Mouse (Mus musculus) heart, postnatal 0 days (tissue): Measurements from ENCODE around the gene Gpam. TPM values are rescaled to one million over a fixed set of nuclear protein-coding genes. Genes with fewer than 3 reads are reported as not detected.
"Not testable (repeated sequence)": the region's sequence is repeated elsewhere in the genome, so short reads cannot be mapped to it uniquely, and the experiment has no call there.

Source experiments
- ATAC-seq: fragments of 200-750 bp; cut with Nextera tagmentation; 2 replicates; pipeline ENCODE4 v1.8.0; 2017; ENCODE audit warnings: low read depth, moderate number of reproducible peaks, moderate library complexity; ENCODE audit not compliant: insufficient read depth
- DNase-seq: peaks from one replicate; pipeline ENCODE4 v3.0.0-alpha.2; 2016; ENCODE audit warnings: low spot score
- H3K27ac ChIP-seq: fragments of 300-500 bp; sonication (generic); 2 replicates; pipeline ENCODE4 v1.5.1; 2014; ENCODE audit warnings: low read depth, mild to moderate bottlenecking
- H3K27me3 ChIP-seq: fragments of 300-500 bp; sonication (generic); 2 replicates; pipeline ENCODE4 v1.6.1; 2014; ENCODE audit warnings: low read length, mixed read lengths; ENCODE audit not compliant: control insufficient read depth, insufficient read depth
- H3K36me3 ChIP-seq: fragments of 300-500 bp; sonication (generic); replicated peaks from 2 replicates; pipeline ENCODE4 v1.6.1; 2014; ENCODE audit warnings: low read length, mixed read lengths; ENCODE audit not compliant: control insufficient read depth, insufficient read depth
- H3K4me1 ChIP-seq: fragments of 300-500 bp; sonication (generic); 2 replicates; pipeline ENCODE4 v1.6.1; 2014; ENCODE audit warnings: antibody characterized with exemption; ENCODE audit not compliant: control insufficient read depth, insufficient read depth
- H3K4me2 ChIP-seq: fragments of 300-500 bp; sonication (generic); 2 replicates; pipeline ENCODE4 v1.6.1; 2014; ENCODE audit warnings: low read depth, mild to moderate bottlenecking, low read length, moderate library complexity
- H3K4me3 ChIP-seq: fragments of 300-500 bp; sonication (generic); 2 replicates; pipeline ENCODE4 v1.5.1; 2014; ENCODE audit warnings: low read depth, low read length
- H3K9ac ChIP-seq: fragments of 300-500 bp; sonication (generic); replicated peaks from 2 replicates; pipeline ENCODE4 v1.6.1; 2014; ENCODE audit warnings: low read depth, low read length, mixed read lengths
- H3K9me3 ChIP-seq: fragments of 300-500 bp; sonication (generic); replicated peaks from 2 replicates; pipeline ENCODE4 v1.6.1; 2016; ENCODE audit warnings: low read length; ENCODE audit not compliant: control insufficient read depth
- CTCF ChIP-seq: IDR thresholded peaks from 2 replicates; pipeline ENCODE4 v1.5.1; 2016; ENCODE audit warnings: antibody characterized with exemption, control low read depth, low read depth
- EP300 ChIP-seq: IDR thresholded peaks from 2 replicates; pipeline ENCODE4 v1.6.1; 2016; ENCODE audit warnings: antibody characterized with exemption, low read depth
- WGBS: fragments of 180-500 bp; shearing (Covaris S2); extraction: QIAGEN DNeasy Blood & Tissue Kit; methylation state at CpG from one replicate; pipeline ENCODE4 v1.1.7; 2014; 5-methylcytosine and 5-hydroxymethylcytosine counted together
- polyA plus RNA-seq: library from polyadenylated mRNA; unstranded; fragments of >200 nt; fragmentation: Nextera tagmentation; extraction: Ambion mirVana; gene quantifications from 2 replicates; pipeline ENCODE4 v1.2.1, GENCODE M21; 2015
- total RNA-seq: library from RNA; depleted of rRNA; stranded (reverse); fragments of >200 nt; gene quantifications from 2 replicates; pipeline ENCODE4 v1.2.3, GENCODE M21; 2014; ENCODE audit warnings: low replicate concordance; rRNA removed

Gpam gene
- total RNA-seq, result 38.6 and 60.2 TPM in 2 replicates
- 14.7 and 15.7 TPM in 2 replicates for polyA plus RNA-seq

GRCm38 (mm10) chr19:55127072-55127718 is at the start of gene Gpam:
Gene Gpam (minus strand): TSS chr19:55127238.
- Histone ChIP-seq H3K27me3 (no peaks in the 10 kb centered on the region), H3K9me3 (no peaks in the 10 kb centered on the region), H3K4me3 (no peak within 1 kb of the TSS), H3K27ac (no peak within 1 kb of the TSS), H3K9ac (no peak within 1 kb of the TSS), H3K4me2 (no peak within 1 kb of the TSS), H3K36me3 (no peaks in the 10 kb centered on the region), H3K4me1 (peaks cover 2% of the 10 kb centered on the region; the same call in 1 of the 2 replicates)
- ATAC-seq (no peak), DNase-seq (no peak)
- TF ChIP-seq EP300 (no peak), CTCF (no peak)
- WGBS, result 62% methylated on average over 11 of the region's 11 CpGs

- no peak for ATAC-seq
- Histone ChIP-seq H3K27ac (no peak overlapping the region), H3K4me3 (no peak overlapping the region), H3K9me3 (no peaks in the 10 kb centered on the region), H3K27me3 (no peaks in the 10 kb centered on the region), H3K36me3 (no peaks in the 10 kb centered on the region), H3K4me1 (no peaks in the 10 kb centered on the region), H3K9ac (no peak overlapping the region), H3K4me2 (no peak overlapping the region)
- 64% methylated on average over 1 of the region's 1 CpGs for WGBS
- no peak for DNase-seq
- TF ChIP-seq CTCF (no peak), EP300 (no peak)
These were observed 44.5 kb upstream of the Gpam start for GRCm38 (mm10) chr19:55171585-55171984.

DNA sequence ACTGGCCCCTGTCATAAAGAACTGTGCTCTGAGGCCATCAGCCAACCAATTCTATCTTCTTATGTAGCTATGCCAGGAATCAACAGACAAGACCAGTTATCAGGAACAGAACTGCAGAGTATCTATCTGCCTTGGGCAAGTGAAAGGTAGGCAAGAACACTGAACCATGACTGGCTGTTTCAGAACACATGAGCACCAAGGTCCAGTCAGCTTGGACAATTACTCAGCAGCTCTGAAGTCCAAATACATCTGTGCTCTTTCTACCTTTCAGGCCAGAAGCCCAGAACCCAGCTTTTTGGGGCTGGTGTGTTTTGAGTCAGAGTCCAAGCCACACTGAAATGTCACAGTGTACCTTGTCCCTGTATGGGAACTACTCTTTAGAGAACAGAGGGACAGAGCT is 43.4 kb upstream of the Gpam start:
- no peak overlapping the region for H3K9ac ChIP-seq
- DNase-seq, result no peak
- no peak overlapping the region for H3K4me3 ChIP-seq
- no peak for TF ChIP-seq EP300
- TF ChIP-seq CTCF, result no peak
- H3K27ac ChIP-seq, result no peak overlapping the region
- no peak for ATAC-seq
- no peaks in the 10 kb centered on the region for H3K4me1 ChIP-seq
- no peak overlapping the region for H3K4me2 ChIP-seq
- H3K36me3 ChIP-seq, result no peaks in the 10 kb centered on the region
- H3K9me3 ChIP-seq, result no peaks in the 10 kb centered on the region
- H3K27me3 ChIP-seq, result no peaks in the 10 kb centered on the region

GRCm38 (mm10) chr19:55169236-55169729 is 42.2 kb upstream of the Gpam start:
- not testable (repeated sequence) for H3K27ac ChIP-seq, H3K36me3 ChIP-seq, H3K9ac ChIP-seq, H3K27me3 ChIP-seq, DNase-seq, H3K4me1 ChIP-seq, ATAC-seq, H3K4me2 ChIP-seq, H3K9me3 ChIP-seq, H3K4me3 ChIP-seq
- WGBS, result 79% methylated on average over 8 of the region's 8 CpGs

- H3K27ac ChIP-seq, result no peak overlapping the region
- 65% methylated on average over 6 of the region's 6 CpGs for WGBS
- ATAC-seq, result no peak
These were observed 41.3 kb upstream of the Gpam start for GRCm38 (mm10) chr19:55168360-55168759.

GRCm38 (mm10) chr19:55167741-55168140 is 40.7 kb upstream of the Gpam start:
- 51% methylated on average over 2 of the region's 2 CpGs for WGBS
- Histone ChIP-seq H3K9ac (no peak overlapping the region), H3K9me3 (no peaks in the 10 kb centered on the region), H3K4me3 (no peak overlapping the region), H3K4me1 (no peaks in the 10 kb centered on the region), H3K27ac (no peak overlapping the region), H3K36me3 (no peaks in the 10 kb centered on the region), H3K4me2 (no peak overlapping the region), H3K27me3 (no peaks in the 10 kb centered on the region)
- TF ChIP-seq EP300 (no peak), CTCF (no peak)
- ATAC-seq, result no peak
- DNase-seq, result no peak

More at GRCm38 (mm10) chr19:55168360-55168759, 41.3 kb upstream of the Gpam start:
- Histone ChIP-seq H3K9me3 (no peaks in the 10 kb centered on the region), H3K27me3 (no peaks in the 10 kb centered on the region), H3K4me3 (no peak overlapping the region), H3K4me1 (no peaks in the 10 kb centered on the region), H3K4me2 (no peak overlapping the region), H3K9ac (no peak overlapping the region), H3K36me3 (no peaks in the 10 kb centered on the region)
- no peak for DNase-seq
- TF ChIP-seq EP300, result no peak
- TF ChIP-seq CTCF, result no peak
